Mouse (Mus musculus): ENCODE data around the gene Gm13278.
"Not testable (repeated sequence)": the region's sequence is repeated elsewhere in the genome, so short reads cannot be mapped to it uniquely, and the experiment has no call there.

Gene Gm13278

DNA sequence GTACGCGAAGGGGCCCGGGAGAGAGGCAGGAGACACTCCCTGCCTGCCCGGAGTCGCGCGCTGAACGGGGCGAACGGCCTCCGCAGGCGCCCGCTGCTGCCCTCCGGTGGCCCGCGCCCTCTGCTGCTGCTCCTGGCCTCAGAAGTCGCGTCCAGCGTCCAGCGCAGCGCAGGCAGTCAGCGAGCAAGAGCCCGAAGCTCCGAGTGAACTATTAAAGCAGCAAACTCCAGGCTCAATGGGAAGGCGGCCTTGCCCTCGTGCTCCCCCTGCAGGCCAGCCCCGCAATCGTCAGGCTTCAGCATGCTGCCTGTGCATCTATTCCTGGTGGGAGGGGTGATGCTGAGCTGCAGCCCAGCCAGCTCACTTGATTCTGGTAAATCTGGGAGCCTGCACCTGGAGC is at the start of gene Gm13278:
TSS of gene Gm13278 (plus strand) at position 301 of the 400 bp plus-strand sequence.
- not testable (repeated sequence) for DNase-seq

DNA sequence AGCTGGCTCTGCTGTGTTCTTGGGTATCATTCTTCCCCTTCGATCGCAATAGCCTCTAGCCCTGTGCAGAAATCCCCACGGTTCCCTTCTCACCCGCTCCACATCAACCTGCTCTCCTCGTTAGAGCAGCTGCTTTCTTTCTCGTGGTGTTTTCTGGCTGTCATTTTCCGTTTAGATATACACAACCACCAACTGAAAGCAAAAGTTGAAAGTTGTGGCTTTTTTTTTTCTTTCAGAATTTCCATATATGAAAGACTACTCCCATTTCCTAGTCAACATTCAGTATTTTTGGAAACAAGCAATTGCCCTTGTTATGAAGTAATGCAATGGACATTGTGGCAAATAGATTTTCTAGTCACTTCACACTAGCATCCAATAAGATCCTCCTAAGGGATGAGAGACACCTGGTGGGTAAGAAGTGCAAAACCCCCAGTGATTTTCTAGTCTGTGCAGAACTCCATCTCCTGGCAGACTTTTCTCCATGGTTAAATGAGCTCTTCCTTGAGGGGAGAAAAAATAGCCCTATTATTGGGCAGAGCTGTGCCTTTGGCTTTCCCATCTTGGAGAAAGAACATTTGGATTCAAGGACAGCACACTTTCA is 48.5 kb upstream of the Gm13278 start:
- no peak for DNase-seq

DNA sequence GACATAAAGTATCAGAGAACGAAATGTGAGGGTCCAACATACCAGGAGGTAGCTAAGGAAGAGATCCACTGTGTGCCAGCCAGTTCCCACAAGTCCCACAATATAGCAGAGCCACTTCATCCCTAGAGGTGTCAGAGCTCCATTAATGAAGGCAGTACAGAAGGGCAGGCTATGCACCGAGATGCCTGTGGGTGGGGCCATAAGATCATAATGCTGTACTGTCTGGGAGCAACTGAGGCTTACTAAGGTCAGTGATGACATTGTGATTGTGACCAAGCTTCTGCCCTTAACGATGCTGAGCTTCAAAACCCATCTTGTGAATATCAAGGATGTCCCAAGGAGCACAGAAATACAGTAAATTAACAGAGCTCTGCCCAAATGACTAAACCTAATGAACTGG is 47.1 kb upstream of the Gm13278 start:
- no peak for DNase-seq

DNA sequence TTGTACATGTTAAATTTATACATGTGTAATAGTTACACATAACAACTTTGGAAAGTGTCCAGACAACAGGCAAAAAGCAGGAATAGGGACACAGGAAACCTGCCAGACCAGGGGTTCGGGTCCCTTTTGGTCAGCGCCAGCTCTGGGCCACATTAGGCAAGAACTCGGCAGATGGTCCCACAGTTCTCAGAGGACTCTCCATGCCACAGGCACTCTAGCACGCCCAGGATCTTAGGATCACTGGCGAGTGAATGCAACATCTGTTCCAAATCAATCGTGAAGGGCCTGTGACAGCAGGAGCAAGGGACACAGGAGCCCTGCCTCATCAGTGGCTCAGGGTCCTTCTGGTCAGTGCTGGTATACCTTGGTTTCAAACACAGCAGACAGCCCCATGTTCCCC is 41.4 kb upstream of the Gm13278 start:
- DNase-seq: no peak

DNA sequence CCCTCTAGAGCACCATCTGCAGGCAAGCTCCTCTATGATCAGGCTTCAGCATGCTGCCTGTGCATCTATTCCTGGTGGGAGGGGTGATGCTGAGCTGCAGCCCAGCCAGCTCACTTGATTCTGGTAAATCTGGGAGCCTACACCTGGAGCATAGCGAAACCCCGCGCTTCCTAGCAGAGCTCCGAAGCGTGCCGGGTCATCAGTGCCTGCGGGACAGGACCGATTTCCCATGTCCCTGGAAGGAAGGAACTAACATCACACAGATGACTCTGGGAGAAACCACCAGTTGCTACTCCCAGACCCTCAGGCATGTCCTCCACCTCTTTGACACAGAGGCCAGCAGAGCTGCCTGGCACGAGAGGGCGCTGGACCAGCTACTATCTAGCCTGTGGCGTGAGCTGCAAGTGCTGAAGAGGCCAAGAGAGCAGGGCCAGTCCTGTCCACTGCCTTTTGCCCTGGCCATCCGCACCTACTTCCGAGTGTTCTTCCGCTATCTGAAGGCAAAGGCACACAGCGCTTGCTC is 36.5 kb upstream of the Gm13278 start, which contains the start of gene Gm13271:
TSS of gene Gm13271 (plus strand) at position 51 of the 523 bp plus-strand sequence.
- DNase-seq: peak; percentile 69 to 77

DNA sequence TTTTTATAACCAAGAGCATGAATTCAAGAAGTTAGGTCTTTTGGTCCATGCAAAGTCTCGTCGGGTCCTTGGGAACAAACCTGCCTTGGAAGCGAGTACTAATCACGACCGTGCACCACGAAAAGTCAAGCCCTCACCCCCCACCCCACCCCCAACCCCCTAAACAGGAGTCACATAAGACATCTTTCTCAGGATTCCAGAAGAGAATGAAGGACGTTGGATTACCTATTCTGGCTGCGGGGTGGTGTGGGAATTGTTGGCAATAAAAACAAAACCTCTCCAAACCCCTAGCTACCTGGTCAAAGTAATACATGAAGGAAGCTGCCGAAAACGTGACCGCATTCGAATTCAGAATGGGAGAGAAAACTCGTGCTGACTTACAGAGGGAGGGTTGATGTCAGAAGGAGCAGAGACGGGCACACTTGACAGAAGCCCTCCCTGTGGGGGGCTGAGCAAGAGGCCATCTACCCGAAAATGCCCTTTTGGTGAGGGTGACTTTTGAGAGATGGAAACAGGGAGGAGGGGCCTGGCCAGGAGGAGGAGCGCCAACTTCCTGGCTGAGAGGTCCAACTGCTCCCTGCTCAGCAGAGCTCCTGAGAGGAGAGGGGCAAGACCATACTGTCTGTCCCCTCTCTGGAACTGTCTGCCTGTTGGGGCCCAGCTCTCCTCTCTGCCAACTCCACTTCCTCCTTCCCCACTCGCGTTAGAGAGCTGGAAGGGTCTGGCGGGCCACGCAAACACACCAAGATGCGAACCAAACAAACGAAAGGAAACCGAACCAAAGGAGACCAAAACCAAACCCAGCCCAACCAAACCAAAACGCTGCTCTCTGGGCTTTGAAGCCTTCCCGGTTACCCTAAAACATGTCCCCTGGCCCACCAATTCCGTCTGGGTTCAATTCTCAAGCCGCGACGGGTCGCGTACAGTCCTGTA is 34.5 kb upstream of the Gm13278 start:
- peak in 1 of 2 experiments; percentile 27 for DNase-seq

DNA sequence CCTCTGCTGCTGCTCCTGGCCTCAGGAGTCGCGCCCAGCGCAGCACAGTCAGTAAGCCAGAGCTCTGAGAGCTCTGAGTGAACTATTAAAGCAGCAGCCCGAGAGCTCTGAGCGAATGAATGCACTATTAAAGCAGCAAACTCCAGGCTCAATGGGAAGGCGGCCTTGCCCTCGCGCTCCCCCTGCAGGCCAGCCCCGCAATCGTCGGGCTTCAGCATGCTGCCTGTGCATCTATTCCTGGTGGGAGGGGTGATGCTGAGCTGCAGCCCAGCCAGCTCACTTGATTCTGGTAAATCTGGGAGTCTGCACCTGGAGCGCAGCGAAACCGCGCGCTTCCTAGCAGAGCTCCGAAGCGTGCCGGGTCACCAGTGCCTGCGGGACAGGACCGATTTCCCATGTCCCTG is 33.7 kb upstream of the Gm13278 start:
- peak; percentile 87 to 93 for DNase-seq

DNA sequence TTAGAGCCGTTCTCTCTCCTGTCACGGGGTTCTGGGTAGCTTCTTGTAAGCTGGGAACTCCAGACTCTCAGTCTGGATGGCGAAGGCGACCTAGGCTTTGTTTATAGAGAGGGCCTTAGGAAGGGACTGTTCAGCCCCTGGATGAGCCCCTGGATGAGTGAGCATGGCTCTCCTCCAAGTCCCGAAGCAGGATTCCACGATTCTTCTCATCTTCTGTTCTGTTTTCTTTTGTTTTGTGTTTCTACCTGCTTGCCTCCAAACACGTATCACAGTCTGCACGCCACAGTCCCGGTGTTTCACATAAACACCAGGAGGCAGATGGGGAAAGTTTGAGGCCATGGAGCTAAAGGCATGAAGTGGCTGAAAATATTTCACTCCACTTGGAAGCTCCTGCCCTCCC is 32.6 kb upstream of the Gm13278 start:
- DNase-seq: not testable (repeated sequence)

DNA sequence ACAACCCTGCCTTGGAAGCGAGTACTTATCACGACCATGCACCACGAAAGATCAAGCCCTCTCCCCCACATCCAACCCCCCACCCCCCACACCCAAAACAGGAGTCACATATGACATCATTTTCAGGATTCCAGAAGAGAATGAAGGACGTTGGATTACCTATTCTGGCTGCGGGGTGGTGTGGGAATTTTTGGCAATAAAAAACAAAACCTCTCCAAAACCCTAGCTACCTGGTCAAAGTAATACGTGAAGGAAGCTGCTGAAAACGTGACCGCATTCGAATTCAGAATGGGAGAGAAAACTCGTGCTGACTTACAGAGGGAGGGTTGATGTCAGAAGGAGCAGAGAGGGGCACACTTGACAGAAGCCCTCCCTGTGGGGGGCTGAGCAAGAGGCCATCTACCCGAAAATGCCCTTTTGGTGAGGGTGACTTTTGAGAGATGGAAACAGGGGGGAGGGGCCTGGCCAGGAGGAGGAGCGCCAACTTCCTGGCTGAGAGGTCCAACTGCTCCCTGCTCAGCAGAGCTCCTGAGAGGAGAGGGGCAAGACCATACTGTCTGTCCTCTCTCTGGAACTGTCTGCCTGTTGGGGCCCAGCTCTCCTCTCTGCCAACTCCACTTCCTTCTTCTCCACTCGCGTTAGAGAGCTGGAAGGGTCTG is 31.6 kb upstream of the Gm13278 start, which contains the start of gene Gm13283:
TSS of gene Gm13283 (plus strand) at position 510 of the 659 bp plus-strand sequence.
- DNase-seq: peak in 1 of 2 experiments; percentile 48

DNA sequence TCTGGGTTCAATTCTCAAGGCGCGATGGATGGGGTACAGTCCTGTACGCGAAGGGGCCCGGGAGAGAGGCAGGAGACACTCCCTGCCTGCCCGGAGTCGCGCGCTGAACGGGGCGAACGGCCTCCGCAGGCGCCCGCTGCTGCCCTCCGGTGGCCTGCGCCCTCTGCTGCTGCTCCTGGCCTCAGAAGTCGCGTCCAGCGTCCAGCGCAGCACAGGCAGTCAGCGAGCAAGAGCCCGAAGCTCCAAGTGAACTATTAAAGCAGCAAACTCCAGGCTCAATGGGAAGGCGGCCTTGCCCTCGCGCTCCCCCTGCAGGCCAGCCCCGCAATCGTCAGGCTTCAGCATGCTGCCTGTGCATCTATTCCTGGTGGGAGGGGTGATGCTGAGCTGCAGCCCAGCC is 30.9 kb upstream of the Gm13278 start:
- peak; percentile 73 to 76 for DNase-seq

DNA sequence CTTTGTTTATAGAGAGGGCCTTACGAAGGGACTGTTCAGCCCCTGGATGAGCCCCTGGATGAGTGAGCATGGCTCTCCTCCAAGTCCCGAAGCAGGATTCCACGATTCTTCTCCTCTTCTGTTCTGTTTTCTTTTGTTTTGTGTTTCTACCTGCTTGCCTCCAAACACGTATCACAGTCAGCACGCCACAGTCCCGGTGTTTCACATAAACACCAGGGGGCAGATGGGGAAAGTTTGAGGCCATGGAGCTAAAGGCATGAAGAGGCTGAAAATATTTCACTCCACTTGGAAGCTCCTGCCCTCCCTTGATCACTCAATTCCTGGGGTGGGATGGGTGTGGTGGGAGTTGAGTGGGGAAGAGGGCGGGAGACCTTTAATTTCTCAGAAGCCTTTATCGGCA is 29.6 kb upstream of the Gm13278 start:
- DNase-seq: peak; percentile 65 to 74

DNA sequence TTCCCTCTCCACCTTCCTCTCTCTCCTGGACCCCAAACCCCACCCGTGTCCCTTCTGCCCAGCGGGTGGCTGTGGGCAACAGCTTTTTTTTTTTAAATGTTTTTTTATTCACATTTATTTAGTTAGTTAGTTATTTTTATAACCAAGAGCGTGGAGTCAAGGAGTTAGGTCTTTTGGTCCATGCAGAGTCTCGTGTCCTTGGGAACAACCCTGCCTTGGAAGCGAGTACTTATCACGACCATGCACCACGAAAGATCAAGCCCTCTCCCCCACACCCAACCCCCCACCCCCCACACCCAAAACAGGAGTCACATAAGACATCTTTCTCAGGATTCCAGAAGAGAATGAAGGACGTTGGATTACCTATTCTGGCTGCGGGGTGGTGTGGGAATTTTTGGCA is 29.0 kb upstream of the Gm13278 start:
- DNase-seq: peak in 1 of 2 experiments; percentile 33

DNA sequence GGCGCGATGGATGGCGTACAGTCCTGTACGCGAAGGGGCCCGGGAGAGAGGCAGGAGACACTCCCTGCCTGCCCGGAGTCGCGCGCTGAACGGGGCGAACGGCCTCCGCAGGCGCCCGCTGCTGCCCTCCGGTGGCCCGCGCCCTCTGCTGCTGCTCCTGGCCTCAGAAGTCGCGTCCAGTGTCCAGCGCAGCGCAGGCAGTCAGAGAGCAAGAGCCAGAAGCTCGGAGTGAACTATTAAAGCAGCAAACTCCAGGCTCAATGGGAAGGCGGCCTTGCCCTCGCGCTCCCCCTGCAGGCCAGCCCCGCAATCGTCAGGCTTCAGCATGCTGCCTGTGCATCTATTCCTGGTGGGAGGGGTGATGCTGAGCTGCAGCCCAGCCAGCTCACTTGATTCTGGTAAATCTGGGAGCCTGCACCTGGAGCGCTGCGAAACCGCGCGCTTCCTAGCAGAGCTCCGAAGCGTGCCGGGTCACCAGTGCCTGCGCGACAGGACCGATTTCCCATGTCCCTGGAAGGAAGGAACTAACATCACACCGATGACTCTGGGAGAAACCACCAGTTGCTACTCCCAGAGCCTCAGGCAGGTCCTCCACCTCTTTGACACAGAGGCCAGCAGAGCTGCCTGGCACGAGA is 27.8 kb upstream of the Gm13278 start:
- peak; percentile 55 to 60 for DNase-seq

DNA sequence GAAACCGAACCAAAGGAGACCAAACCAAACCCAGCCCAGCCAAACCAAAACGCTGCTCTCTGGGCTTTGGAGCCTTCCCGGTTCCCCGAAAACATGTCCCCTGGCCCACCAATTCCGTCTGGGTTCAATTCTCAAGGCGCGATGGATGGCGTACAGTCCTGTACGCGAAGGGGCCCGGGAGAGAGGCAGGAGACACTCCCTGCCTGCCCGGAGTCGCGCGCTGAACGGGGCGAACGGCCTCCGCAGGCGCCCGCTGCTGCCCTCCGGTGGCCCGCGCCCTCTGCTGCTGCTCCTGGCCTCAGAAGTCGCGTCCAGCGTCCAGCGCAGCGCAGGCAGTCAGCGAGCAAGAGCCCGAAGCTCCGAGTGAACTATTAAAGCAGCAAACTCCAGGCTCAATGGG is 17.8 kb upstream of the Gm13278 start, which contains the start of gene Gm13290:
TSS of gene Gm13290 (plus strand) at position 301 of the 400 bp plus-strand sequence.
- DNase-seq: not testable (repeated sequence)

DNA sequence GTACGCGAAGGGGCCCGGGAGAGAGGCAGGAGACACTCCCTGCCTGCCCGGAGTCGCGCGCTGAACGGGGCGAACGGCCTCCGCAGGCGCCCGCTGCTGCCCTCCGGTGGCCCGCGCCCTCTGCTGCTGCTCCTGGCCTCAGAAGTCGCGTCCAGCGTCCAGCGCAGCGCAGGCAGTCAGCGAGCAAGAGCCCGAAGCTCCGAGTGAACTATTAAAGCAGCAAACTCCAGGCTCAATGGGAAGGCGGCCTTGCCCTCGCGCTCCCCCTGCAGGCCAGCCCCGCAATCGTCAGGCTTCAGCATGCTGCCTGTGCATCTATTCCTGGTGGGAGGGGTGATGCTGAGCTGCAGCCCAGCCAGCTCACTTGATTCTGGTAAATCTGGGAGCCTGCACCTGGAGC is 14.7 kb upstream of the Gm13278 start, which contains the start of gene Gm13289:
TSS of gene Gm13289 (plus strand) at position 301 of the 400 bp plus-strand sequence.
- DNase-seq: not testable (repeated sequence)

DNA sequence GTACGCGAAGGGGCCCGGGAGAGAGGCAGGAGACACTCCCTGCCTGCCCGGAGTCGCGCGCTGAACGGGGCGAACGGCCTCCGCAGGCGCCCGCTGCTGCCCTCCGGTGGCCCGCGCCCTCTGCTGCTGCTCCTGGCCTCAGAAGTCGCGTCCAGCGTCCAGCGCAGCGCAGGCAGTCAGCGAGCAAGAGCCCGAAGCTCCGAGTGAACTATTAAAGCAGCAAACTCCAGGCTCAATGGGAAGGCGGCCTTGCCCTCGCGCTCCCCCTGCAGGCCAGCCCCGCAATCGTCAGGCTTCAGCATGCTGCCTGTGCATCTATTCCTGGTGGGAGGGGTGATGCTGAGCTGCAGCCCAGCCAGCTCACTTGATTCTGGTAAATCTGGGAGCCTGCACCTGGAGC is 11.8 kb upstream of the Gm13278 start, which contains the start of gene Gm13272:
TSS of gene Gm13272 (plus strand) at position 301 of the 400 bp plus-strand sequence.
- not testable (repeated sequence) for DNase-seq

DNA sequence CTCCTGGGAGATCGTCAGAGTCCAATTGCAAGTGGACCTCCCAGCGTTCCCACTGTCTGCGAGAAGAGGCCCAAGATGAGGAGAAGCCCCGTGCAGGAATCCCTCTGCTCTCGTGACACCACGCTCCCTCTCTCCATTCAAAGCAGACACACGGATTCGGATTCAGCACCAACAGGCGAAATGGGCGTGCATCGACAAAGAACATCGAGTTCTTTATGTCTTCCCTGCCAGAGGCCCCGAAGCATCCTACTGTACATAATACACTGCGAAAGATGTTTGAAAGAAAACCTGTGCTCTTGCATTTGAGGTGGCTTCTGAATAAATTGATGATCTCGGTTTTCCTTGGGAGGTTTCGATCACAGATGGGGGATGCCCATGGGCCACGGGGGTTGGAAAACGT is 11.0 kb upstream of the Gm13278 start:
- DNase-seq: peak in 1 of 2 experiments; percentile 20

DNA sequence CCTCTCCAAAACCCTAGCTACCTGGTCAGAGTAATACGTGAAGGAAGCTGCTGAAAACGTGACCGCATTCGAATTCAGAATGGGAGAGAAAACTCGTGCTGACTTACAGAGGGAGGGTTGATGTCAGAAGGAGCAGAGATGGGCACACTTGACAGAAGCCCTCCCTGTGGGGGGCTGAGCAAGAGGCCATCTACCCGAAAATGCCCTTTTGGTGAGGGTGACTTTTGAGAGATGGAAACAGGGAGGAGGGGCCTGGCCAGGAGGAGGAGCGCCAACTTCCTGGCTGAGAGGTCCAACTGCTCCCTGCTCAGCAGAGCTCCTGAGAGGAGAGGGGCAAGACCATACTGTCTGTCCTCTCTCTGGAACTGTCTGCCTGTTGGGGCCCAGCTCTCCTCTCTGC is 9.5 kb upstream of the Gm13278 start, which contains the start of gene Ifnz:
TSS of gene Ifnz (plus strand) at position 301 of the 400 bp plus-strand sequence.
- not testable (repeated sequence) for DNase-seq

DNA sequence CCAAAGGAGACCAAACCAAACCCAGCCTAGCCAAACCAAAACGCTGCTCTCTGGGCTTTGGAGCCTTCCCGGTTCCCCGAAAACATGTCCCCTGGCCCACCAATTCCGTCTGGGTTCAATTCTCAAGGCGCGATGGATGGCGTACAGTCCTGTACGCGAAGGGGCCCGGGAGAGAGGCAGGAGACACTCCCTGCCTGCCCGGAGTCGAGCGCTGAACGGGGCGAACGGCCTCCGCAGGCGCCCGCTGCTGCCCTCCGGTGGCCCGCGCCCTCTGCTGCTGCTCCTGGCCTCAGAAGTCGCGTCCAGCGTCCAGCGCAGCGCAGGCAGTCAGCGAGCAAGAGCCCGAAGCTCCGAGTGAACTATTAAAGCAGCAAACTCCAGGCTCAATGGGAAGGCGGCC is 9.0 kb upstream of the Gm13278 start:
- peak in 1 of 2 experiments; percentile 19 for DNase-seq

DNA sequence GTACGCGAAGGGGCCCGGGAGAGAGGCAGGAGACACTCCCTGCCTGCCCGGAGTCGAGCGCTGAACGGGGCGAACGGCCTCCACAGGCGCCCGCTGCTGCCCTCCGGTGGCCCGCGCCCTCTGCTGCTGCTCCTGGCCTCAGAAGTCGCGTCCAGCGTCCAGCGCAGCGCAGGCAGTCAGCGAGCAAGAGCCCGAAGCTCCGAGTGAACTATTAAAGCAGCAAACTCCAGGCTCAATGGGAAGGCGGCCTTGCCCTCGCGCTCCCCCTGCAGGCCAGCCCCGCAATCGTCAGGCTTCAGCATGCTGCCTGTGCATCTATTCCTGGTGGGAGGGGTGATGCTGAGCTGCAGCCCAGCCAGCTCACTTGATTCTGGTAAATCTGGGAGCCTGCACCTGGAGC is 5.9 kb upstream of the Gm13278 start, which contains the start of gene Gm13276:
TSS of gene Gm13276 (plus strand) at position 301 of the 400 bp plus-strand sequence.
- not testable (repeated sequence) for DNase-seq

DNA sequence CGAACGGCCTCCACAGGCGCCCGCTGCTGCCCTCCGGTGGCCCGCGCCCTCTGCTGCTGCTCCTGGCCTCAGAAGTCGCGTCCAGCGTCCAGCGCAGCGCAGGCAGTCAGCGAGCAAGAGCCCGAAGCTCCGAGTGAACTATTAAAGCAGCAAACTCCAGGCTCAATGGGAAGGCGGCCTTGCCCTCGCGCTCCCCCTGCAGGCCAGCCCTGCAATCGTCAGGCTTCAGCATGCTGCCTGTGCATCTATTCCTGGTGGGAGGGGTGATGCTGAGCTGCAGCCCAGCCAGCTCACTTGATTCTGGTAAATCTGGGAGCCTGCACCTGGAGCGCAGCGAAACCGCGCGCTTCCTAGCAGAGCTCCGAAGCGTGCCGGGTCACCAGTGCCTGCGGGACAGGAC is 2.9 kb upstream of the Gm13278 start, which contains the start of gene Gm13277:
TSS of gene Gm13277 (plus strand) at position 231 of the 400 bp plus-strand sequence.
- peak; percentile 75 to 78 for DNase-seq
